In the genomic region with DNA sequence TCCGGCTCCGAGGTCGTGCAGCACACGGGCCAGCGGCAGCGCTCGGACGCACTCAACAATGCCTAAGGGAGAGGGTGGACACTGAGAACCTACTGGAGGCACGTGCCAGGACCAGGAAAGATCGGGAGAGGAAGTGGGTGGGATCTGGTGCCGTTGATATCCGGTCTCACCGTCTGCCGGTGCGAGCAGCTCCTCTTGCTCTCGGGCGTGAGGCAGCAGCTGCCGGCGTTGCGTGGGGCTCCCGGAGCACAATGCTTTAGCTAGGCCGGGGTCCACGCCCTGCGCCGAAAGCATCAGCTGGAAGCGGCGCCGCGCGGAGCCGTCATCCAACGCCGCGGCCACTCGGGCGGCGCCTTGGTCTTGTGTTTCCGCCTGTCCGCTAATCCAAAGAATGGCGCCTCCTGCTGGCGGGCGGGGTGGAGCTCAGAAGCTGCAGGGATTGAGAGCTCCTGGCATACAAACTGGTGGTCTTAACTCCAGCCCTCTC, we compare ENCODE assay signal across 8 mouse cellular contexts. TPM values are rescaled to one million over a fixed set of nuclear protein-coding genes. Genes with fewer than 3 reads are reported as not detected.
A peak's percentile ranks its signal among the peaks of the same experiment; 100 is the strongest.
DNase-seq lines count a peak whose midpoint lies in the region; ATAC-seq and TF ChIP-seq lines count a peak whose summit lies in the region.

A gene (minus strand): TSS at position 85 of the 487 bp plus-strand sequence.

- WGBS in heart, embryonic 10.5 days: under 1% methylated on average over 42 of the region's 42 CpGs
- WGBS in kidney, embryonic 15.5 days: under 1% methylated on average over 42 of the region's 42 CpGs

- peak; percentile 95 for DNase-seq in A20 (ENCODE audit: low read depth, low spot score)
- peak; percentile 97 for DNase-seq in heart, embryonic 10.5 days (ENCODE audit: low spot score)
- DNase-seq in liver: peak; percentile 94
- peak; percentile 93 to 99 for DNase-seq in spleen, postnatal 4 days (ENCODE audit: low spot score in 2 of 2)

- TF ChIP-seq CTCF in bone marrow macrophage, adult 2 months (IDR thresholded peaks at IDR 0.05; ENCODE audit: low read depth, low read length): peak; percentile 81
- TF ChIP-seq CTCF in embryonic fibroblast, embryonic 13.5 days (IDR thresholded peaks at IDR 0.05; ENCODE audit: borderline replicate concordance, insufficient read depth, low read length): peak; percentile 50; the same call in 1 of the 2 replicates

- H3K9me3 ChIP-seq in heart, embryonic 10.5 days: no peaks in the 10 kb centered on the region
- no peaks in the 10 kb centered on the region for H3K9me3 ChIP-seq in kidney, embryonic 15.5 days (replicated peaks)

- H3K36me3 ChIP-seq in heart, embryonic 10.5 days: peaks cover 40% of the 10 kb centered on the region
- peaks cover 40% of the 10 kb centered on the region for H3K36me3 ChIP-seq in kidney, embryonic 15.5 days

- H3K27ac ChIP-seq in bone marrow macrophage, adult 2 months (ENCODE audit: insufficient read depth, low read depth, low read length): peak within 1 kb of the TSS; percentile 84
- H3K27ac ChIP-seq in embryonic fibroblast, embryonic 13.5 days (ENCODE audit: insufficient read depth, low read length): peak within 1 kb of the TSS; percentile 91
- H3K27ac ChIP-seq in heart, embryonic 10.5 days: peak within 1 kb of the TSS; percentile 94
- peak within 1 kb of the TSS; percentile 97 for H3K27ac ChIP-seq in kidney, embryonic 15.5 days

- peak within 1 kb of the TSS; percentile 79 for H3K9ac ChIP-seq in kidney, embryonic 15.5 days

- TF ChIP-seq POLR2A in bone marrow macrophage, adult 2 months (IDR thresholded peaks at IDR 0.05; ENCODE audit: borderline replicate concordance, low read depth, low read length): no peak
- TF ChIP-seq POLR2A in embryonic fibroblast, embryonic 13.5 days (IDR thresholded peaks at IDR 0.05; ENCODE audit: low read depth, low read length): peak; percentile 80

- H3K4me1 ChIP-seq in bone marrow macrophage, adult 2 months (ENCODE audit: control insufficient read depth, insufficient read depth, low read length): peaks cover 6% of the 10 kb centered on the region
- H3K4me1 ChIP-seq in embryonic fibroblast, embryonic 13.5 days (ENCODE audit: control insufficient read depth, insufficient read depth, low read length): no peaks in the 10 kb centered on the region; the same call in 1 of the 2 replicates
- H3K4me1 ChIP-seq in heart, embryonic 10.5 days: peaks cover 41% of the 10 kb centered on the region
- H3K4me1 ChIP-seq in kidney, embryonic 15.5 days: peaks cover 42% of the 10 kb centered on the region

- peak; percentile 80 for ATAC-seq in kidney, embryonic 15.5 days (replicated peaks; ENCODE audit: low FRiP score)
- ATAC-seq in monocyte, adult 5-6 weeks (replicated peaks; ENCODE audit: insufficient number of reproducible peaks, low FRiP score, low TSS enrichment, poor library complexity, severe bottlenecking): peak; percentile 42

- peak within 1 kb of the TSS; percentile 95 for H3K4me2 ChIP-seq in kidney, embryonic 15.5 days

- H3K4me3 ChIP-seq in bone marrow macrophage, adult 2 months (ENCODE audit: insufficient read depth, low read length): peak within 1 kb of the TSS; percentile 74
- peak within 1 kb of the TSS; percentile 54 for H3K4me3 ChIP-seq in embryonic fibroblast, embryonic 13.5 days (ENCODE audit: insufficient read depth, low read length)
- H3K4me3 ChIP-seq in heart, embryonic 10.5 days: peak within 1 kb of the TSS; percentile 76
- H3K4me3 ChIP-seq in kidney, embryonic 15.5 days (replicated peaks): peak within 1 kb of the TSS; percentile 69

- peaks cover 31% of the 10 kb centered on the region for H3K27me3 ChIP-seq in heart, embryonic 10.5 days (ENCODE audit: insufficient read depth, poor library complexity, severe bottlenecking)
- H3K27me3 ChIP-seq in kidney, embryonic 15.5 days: peaks cover 31% of the 10 kb centered on the region

RNA-seq across cellular contexts. Expression of the gene that starts here (rescaled TPM):
- polyA plus RNA-seq in bone marrow macrophage, adult 2 months (2012; ENCODE audit: insufficient read depth, insufficient read length, missing spikeins): 12.5 and 15.3 TPM in 2 replicates
- polyA plus RNA-seq in embryonic fibroblast, embryonic 13.5 days (2011; ENCODE audit: insufficient read length, low read depth, missing spikeins): 13.8 and 14.1 TPM in 2 replicates
- polyA plus RNA-seq in heart, embryonic 10.5 days (2016; fragmentation: Nextera tagmentation; extraction: Ambion mirVana): 8.1 TPM in 2 replicates
- 7.9 and 8.2 TPM in 2 replicates for polyA plus RNA-seq in kidney, embryonic 15.5 days (2015; fragmentation: Nextera tagmentation; extraction: Ambion mirVana)
- total RNA-seq in monocyte, adult 5-6 weeks (2017): 5.4 to 9.4 TPM (median 6.3 TPM) in 3 replicates

Comparison
In these comparisons a context has a peak if more than half of its experiments do, and no peak if none do; other contexts are left out.
1. Peak in every context shown above with its lines: DNase-seq, ATAC-seq, H3K4me3 ChIP-seq and H3K27ac ChIP-seq.